Mouse (Mus musculus): ENCODE measurements around the gene Cnih3. TPM values are rescaled to one million over a fixed set of nuclear protein-coding genes. Genes with fewer than 3 reads are reported as not detected.

Cnih3 gene
- polyA plus RNA-seq, 1 experiment, result not detected

DNA sequence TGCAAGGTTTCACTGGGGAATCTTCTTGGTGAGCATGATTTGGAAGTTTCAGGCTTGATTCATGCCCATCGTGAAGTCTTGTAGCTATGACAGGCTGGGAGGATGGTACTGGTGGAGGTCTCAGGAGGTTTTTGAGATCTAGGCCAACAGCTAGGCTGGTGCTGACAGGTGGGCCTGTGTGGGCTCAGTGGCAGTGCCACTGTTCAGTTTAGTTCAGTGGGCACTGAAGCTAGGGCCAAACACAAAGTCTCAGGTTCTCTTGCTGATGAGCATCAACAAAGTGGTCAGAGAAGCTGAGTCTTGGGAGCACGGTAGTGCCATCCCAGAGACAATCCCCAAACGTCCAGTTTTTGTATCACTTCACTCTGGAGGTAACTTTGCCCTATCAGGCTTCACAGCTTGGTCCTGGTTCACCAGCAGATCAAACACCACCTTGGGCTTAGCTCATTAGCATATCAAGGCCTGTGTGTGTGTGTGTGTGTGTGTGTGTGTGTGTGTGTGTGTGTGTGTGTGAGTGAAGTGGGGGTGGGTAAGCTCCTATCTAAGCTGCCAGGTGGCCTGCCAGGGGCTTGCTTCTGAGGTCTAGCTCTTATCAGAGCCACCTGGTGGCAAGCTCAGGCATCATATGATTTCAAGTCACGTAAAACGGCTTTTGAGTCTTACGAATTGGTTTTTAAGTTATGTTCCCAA, 18.0 kb upstream of the Cnih3 start:
- TF ChIP-seq GATA1 (IDR thresholded peaks at IDR 0.05; ENCODE audit: low read length), result peak; percentile 62

DNA sequence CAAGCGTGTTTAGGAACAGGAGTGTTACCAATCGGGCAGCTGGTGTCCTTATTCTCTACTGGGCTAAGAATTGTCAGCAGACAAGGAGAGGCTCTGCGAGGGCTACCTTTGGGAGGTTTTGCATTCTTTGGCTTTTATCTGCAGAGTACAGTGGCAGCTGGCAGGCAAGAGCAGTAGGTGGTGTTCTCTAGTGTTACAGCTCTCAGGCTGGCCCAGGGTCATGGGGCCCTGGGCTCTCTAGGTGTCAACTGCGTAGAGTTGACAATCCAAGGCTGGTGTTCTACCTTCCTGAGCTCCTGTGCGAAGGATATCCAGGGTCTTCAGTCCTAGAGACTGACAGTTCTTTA, 17.4 kb upstream of the Cnih3 start:
- no peak for TF ChIP-seq GATA1 (IDR thresholded peaks at IDR 0.05; ENCODE audit: low read length)

DNA sequence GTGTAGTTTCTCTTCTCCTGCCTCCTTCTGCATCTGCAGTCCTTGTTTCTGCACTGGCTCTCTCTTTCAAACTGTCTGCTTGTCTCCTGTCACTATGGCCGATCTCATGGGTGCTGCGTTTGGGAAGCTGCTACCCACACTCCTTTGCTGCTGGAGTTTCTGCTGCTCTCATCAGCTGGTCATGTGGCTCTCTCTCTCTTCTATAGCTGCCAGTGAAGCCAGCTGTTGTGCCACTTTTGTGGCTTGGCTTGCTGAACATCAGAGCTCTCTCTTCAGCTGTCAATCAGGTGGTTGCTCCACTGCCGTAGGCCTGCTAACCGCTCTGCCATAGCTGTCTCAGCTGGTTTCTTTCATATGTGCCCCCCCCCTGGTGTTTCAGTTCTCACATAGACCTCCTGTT, 17.0 kb upstream of the Cnih3 start:
- no peak for TF ChIP-seq GATA1 (IDR thresholded peaks at IDR 0.05; ENCODE audit: low read length)

DNA sequence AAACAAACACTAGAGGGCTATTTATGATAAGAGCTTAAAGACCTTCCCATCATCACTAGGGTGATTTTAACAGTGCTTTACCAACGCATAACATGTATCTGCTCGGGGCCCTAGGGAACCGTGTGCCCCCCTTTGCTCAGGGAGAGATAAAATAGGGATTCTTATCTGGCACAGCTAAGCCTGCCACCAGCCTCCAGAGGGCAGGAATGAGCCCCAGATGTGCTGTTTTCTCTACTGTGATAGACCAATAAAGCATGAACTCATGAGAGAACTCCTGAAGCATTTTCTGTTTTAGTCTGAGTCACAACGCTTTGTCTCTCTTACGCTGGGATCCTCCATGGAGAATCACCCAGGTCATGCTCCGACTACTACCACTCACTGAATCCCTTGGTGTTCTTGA, 15.6 kb upstream of the Cnih3 start:
- TF ChIP-seq GATA1 (IDR thresholded peaks at IDR 0.05; ENCODE audit: low read length), result no peak

DNA sequence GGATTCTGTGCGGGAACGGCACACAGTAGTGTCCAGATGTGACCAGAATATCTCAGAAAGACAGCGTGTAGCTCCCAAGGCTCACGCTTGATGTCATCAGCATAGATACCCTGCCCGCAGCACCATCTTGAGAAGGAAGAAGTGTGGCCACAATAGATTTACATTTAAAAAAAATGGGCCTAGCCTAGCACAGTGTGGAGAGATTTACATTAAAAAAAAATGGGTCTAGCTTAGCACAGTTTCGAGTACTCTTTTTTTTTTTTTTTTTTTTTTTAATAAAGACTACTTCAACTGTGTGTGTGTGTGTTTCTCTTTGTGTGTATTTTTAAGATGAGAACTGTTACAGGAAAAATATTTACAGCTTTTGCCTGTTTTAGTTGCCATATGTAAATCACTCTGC, 13.3 kb upstream of the Cnih3 start:
- no peak for TF ChIP-seq GATA1 (IDR thresholded peaks at IDR 0.05; ENCODE audit: low read length)

DNA sequence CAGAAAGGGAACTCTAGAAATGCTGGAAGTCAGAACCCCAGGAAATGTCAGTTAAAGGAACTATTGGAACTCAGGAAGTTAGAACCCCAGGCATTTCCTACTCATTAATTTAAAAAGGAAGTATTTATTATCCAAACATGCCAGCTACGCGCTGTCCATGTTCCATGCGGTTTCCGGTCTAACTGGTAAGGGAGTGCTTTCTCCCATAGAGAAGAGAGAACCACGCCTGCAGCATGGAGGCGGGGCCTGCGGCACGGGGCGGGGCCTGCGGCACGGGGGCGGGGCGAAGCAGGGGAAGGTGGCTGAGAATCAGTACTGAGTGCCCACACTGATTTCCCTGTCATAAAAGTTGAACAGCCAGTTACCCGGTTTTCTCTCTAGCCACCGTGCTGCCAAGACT, 6.9 kb upstream of the Cnih3 start:
- no peak for TF ChIP-seq GATA1 (IDR thresholded peaks at IDR 0.05; ENCODE audit: low read length)

DNA sequence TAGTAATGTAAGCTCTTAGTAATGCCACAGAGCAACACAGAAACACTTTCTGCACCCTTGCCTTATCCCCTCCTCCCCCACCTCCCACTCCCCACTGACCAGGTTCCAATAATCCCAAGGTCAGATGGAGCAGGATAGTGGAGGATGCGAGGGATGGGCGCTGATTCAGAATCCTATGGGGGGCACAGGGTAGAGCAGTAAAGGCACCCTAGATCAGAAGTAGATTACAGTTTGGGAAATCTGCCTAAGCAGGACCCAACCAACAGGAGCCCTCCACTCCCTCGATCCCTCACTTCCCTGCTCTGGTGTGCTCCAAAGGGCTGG, 423 bp upstream of the Cnih3 start:
- no peak for TF ChIP-seq GATA1 (IDR thresholded peaks at IDR 0.05; ENCODE audit: low read length)

DNA sequence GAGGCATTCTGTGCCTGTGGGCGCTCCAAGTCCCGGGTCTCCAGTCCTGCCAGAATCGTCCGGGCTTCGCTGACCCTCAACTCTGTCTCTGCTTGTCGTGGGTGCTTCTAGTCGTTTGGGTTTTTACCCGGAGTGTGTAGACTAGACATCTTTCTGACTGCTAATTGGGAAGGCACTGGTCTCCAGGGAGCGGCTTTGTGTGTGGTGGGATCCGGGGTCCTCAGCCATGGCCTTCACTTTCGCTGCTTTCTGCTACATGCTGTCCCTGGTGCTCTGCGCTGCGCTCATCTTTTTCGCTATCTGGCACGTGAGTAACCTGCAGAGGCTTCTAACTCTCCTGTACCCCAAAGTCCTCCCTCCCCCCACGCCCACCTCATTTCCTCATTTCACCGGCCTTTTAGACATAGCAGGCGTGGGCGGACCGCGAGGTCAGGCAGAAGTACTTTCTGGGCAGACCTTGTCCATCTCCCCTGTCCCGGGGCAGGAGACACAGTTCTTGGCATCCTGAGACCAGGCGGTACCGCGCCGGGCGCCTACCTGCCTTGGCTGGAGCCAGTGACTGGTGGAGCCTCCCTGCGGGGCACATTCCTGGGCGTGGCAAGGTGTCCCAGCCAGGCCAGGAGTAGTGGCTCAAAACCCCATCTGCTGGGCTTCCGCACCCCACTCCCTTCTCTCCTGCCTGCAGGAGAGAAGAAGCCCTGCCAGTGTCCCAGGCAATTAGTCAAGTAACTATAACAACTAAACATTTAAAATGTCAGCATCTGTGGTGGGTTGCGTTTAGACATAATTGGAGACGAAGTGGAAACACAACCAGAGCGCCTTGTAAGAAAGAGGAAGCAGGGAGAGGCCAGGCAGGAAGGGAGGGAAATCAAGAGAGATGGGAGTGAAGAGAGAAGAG, 1.0 kb downstream of the Cnih3 start:
- no peak for TF ChIP-seq GATA1 (IDR thresholded peaks at IDR 0.05; ENCODE audit: low read length)

DNA sequence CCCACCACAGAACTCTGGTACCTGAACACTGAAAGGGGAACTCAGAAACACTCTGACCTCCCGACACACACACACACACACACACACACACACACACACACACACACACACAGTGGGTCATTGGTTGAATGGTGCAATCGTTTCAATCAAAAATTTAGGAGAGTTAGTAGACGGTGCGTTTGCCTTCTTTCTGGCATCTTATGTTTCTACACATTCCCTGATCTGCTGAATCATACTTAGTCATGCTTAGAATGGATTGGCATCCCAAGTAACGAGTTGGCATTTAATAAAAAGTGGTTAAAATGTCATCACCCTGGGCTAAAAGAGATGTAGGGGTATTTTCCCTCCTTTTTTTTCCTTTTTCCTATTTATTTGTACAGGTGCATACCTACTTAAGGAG, 3.3 kb downstream of the Cnih3 start:
- no peak for TF ChIP-seq GATA1 (IDR thresholded peaks at IDR 0.05; ENCODE audit: low read length)

DNA sequence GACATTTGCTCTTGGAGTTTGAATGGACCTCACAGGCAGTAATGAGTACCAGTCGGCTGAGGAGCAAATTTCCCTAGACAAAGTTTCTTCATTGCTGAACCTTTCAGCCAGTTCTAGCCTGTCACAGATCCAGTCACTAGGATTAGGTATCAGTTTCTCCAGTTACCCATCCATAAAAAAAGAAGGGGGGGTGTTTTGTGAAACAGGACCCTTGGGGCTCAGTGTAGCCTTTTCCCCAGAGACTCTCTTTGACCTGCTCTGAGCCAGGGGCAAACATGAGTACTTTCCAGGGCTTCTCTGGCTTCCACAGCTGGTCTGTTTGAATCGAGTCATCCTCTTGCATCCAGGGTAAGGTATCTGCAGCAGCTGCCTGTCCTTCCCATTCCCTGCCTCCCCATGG, 5.4 kb downstream of the Cnih3 start:
- TF ChIP-seq GATA1 (IDR thresholded peaks at IDR 0.05; ENCODE audit: low read length), result no peak

DNA sequence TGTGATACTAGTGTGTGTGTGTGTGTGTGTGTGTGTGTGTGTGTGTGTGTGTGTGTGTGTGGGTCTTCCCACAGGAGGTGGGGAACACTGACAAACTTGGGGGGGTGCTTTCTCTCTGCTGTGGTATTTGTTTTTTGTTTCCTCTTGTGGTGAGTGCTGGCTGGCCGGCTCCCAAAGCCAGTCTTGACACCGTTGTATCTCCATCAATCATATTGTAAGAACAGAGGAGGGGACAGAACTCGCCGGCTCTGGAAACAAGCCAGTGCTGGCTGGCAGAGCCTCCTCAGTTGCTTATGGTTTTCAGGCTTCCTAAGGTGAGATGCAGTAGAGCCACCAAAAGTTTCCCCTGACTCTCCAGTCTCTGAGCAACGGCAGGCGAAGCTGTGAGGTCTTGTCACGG, 6.1 kb downstream of the Cnih3 start:
- no peak for TF ChIP-seq GATA1 (IDR thresholded peaks at IDR 0.05; ENCODE audit: low read length)

DNA sequence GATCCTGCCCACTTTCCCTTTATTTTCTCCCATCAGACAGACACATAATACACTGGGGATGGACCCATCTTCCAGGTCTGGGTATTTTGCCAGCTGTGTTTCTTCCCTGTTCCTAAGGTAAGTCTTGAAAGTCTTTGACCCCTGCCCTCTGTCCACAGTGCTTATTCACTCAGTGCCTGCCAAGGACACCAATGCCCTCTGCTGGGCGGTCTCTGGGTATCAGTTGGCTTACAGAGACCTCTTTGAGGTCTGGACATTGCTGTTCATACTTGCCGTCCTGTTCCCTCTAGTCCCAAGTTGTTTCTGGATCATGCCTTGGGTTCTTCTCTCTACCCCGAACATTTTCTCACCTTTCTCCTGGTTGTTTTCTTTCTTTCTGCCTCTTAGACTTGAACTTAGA, 8.3 kb downstream of the Cnih3 start:
- TF ChIP-seq GATA1 (IDR thresholded peaks at IDR 0.05; ENCODE audit: low read length), result no peak

DNA sequence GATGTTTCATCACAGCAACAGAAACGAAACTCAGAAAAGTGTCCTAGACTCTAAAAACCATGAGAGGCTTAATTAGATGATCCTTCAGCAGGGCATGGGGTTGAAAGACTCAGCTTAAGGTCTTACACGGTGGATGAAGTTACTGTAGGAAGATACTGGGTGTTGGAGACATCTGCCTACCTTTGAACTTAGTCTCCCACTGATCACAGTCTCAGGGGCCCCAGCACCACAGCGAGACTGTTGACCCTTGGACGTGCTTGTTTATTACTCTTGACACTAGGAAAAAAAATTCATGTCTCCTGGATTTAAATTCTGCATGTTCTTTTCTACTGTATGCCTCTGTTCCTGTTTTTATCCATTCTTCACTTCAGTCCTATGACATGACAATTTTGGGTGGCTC, 11.6 kb downstream of the Cnih3 start:
- TF ChIP-seq GATA1 (IDR thresholded peaks at IDR 0.05; ENCODE audit: low read length), result no peak

DNA sequence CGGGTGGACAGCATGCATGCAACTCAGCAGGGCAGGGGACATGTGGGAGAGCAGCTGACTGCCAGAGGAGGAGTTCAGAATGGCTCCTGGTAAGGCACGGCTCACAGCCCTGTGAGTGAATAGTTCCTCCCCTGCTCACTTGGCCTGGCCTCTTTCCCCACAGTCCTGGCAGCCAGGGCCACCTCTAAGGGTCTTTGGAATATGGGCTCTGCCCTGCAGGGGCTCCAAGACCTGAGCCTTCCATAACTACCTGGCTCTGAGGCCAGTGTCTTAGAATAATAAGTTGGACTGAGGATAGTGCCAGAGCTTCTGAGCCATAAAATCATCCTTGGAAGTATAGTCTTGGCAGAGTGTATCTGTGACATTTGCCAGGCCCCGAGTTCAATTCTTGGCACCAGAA, 12.9 kb downstream of the Cnih3 start:
- TF ChIP-seq GATA1 (IDR thresholded peaks at IDR 0.05; ENCODE audit: low read length), result no peak

DNA sequence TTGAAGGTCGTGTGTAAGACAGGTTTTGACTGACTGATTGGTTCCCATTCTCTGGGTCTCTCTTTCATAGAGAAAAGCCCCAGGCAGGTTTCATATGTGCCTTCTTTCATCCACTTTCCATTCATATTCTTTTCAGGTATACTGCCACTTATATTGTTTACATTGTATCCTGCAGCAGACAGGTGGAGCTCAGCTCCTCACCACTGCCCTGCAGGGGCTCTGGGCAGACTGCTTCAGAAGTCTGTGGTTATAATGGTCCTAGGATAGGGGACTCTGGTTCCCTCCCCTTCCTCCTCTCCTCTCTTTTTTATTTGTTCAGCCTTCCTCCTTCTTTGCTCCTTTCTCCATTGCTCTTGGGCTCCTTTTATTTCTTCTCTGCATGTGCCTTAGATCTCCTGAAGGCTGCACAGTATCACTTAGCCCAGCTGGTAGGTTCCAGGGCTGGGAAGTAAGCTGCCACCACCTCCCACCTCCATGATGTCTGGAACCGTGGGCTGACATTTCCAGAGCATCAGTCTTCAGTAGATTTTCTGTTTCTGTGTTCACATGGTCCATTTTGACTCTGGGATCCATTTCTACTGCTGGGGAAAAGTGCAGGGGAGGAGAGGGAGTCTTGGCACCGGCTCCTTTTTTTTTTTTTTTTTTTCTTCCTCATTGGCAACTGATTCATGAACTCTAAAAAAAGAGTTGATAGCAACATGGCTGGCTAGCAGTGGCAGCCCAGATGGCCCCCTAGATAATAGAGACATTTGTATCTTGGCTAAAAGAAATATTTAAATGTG, 16.6 kb downstream of the Cnih3 start:
- no peak for TF ChIP-seq GATA1 (IDR thresholded peaks at IDR 0.05; ENCODE audit: low read length)

DNA sequence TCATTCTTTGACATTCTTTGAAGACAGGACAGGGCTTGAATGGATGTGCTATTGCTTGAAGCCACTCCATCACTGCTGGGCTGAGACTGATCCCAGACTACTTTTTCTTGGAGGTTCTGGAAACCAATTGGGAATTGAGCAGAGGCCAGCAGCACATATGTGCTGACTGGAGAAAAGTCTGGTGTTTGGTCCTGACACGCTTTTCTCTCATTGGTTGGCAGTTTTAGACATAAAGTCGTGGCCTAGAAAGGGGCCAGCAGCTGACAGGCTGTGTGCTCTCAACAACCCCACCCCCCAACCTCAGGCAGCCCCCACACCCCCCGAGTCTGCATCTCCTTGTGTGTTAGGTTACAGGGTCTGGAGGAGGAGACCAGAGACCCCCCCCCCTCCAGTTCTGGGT, 17.9 kb downstream of the Cnih3 start:
- no peak for TF ChIP-seq GATA1 (IDR thresholded peaks at IDR 0.05; ENCODE audit: low read length)

Measured in G1E-ER4 (cell line).